Mouse (Mus musculus) adipose tissue, adult 10 weeks (tissue): ENCODE data around the gene Crybg2. TPM values are rescaled to one million over a fixed set of nuclear protein-coding genes. Genes with fewer than 3 reads are reported as not detected.

Source experiments
- polyA plus RNA-seq: library from polyadenylated mRNA; stranded (reverse); fragments of 350-450 nt; fragmentation: Illumina TruSeq; extraction: RNeasy Lipid Tissue Mini Kit (QIAGEN cat#74804); gene quantifications from one replicate; pipeline ENCODE4 v1.2.3, GENCODE M21; 2014; ENCODE audit warnings: low read depth, low replicate concordance

Gene Crybg2
- polyA plus RNA-seq: 3.0 TPM

DNA sequence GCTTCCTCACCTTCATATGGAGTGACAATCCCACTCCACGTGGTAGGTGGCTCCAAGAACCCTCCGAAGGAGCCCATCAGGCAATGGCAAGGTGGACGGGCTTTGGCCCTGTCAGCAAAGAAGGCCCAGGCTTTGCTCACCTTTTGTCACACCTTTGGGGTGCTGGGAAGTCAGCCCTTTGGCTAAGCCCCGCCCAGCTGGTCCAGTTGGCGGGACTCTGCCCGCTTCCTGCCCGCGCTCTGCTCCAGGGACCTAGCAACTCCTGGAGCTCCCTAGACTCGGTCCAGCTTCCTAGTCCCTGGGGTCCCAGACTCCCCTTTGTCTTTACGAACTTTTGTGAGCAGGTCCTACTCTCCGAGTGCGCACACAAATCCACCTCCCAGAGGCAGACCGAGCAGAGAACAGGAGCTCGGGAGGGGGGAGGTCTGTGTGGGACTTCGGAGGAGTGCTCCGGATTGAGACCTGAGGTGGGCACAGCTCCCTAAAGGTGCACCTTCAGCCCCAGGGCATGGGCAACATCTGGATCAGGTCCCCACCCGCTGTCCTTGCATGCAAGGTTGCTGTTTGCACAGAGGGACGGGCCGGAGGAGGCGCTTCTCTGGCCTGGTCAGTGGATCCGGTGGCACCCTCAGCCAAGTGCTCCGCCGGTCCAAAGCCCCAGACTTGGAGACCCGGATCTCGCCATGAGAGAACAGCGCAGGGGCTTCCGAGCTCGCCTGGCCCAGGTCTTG, at the start of gene Crybg2:
Crybg2 (plus strand) TSS at position 681 of the 731 bp plus-strand sequence.

DNA sequence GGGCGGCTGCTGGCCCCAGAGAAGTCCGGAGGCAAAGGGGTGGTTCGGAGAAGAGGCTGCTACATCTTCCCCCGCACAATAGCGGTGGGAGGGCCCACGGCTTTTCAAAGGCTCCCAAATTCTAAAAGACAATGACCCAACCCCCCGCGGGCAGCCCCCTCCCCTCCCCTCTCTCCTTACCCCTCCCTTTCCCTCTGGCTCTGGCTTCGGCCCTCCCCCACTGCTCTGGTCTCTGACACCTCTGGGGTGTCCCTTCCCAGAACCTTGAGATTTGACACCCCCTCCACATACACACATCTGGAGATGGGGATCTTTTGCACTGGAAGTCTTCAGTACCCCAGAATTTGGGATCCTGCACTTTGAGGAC, 41.9 kb upstream of the Crybg2 start, which contains the start of gene Lin28a:
Lin28a (minus strand) TSS at position 63 of the 367 bp plus-strand sequence.

DNA sequence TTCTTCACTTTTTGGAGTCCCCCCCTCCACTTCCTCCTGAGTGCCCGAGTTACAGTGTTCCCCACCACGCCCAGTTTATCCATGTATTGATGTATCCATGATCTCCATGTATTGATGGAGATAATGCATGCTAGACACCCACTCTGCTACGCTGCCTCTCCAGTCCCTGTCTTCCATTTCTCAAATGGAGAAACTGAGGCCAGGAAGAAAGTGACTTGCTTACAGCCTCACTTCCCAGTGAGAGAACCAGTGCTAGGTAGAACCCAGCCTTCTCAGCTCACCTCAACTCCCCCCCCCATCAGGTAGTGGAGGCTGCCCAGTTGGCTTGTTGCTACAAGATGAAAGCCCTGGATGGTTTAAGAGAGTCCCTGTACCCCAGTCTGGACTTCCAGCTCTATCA, 7.1 kb upstream of the Crybg2 start, which contains the start of gene Zfp683:
Zfp683 (plus strand) TSS at position 301 of the 400 bp plus-strand sequence.

DNA sequence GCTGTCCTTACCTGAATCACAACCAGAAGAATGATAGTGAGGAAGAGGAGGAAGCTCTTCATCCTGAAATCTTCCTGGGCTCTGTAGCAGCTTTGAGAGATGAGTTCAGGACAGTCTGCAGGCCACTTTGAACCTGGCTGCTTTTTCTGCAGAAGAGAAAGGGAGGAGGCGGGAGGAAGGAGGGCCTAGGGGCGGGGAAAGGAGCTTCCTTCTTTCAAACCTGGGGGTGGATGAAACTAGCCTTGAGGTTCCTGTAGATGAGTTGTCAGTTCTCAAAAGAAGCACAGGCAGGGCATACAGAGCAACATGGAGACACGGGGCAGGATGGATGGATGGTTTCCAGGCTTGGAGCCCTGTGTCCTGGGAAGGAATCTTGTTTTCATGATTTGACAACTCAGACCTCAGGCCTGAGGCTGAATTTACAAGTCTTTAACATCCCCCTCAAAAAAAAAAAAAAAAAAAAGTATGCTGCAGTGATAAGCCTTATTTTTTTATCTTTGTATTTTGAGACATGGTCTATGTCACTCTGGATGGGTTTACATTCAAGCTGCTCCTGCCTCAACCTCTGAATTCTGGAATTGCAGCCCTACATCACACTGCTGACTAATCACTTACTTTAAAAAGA, 34.4 kb downstream of the Crybg2 start, which contains the start of gene Cd52:
Cd52 (minus strand) TSS at position 160 of the 625 bp plus-strand sequence.

DNA sequence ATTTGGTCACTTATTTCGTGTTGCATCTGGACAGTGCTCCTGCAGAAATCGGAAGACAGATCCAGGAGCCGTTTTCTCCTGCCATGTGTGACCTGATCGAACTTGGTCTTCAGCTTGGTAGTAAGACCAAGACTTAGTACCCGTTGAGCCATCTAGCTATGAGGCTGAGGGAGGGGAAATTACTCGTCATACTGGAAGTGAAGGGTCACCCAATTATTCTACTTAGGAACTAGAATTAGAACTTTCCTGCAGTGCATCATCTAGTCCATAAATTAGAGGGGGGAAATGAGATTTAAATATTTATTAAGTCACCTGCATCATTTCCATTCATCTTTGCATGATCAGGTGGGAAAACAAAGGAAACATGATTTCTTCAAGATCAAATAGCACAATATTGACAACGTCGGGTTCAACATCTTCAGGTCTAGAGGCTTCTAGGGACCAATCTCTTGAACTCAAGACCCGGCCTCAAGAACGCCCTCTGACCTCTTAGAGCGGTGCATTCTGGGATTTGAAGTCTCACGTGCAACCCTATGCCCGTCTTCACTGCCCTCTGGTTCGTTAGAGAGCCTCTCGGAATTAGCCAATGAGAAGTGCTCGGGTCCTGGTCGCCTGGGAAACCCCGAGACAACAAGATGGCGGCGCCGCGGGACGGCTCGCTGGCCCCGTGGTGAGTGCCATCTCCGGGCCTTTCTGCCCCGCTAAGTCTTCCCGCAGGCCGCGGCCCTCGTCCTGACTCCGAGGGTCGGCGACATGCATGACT, 41.5 kb downstream of the Crybg2 start, which contains the start of gene Ubxn11:
Ubxn11 (plus strand) TSS at position 592 of the 763 bp plus-strand sequence.

DNA sequence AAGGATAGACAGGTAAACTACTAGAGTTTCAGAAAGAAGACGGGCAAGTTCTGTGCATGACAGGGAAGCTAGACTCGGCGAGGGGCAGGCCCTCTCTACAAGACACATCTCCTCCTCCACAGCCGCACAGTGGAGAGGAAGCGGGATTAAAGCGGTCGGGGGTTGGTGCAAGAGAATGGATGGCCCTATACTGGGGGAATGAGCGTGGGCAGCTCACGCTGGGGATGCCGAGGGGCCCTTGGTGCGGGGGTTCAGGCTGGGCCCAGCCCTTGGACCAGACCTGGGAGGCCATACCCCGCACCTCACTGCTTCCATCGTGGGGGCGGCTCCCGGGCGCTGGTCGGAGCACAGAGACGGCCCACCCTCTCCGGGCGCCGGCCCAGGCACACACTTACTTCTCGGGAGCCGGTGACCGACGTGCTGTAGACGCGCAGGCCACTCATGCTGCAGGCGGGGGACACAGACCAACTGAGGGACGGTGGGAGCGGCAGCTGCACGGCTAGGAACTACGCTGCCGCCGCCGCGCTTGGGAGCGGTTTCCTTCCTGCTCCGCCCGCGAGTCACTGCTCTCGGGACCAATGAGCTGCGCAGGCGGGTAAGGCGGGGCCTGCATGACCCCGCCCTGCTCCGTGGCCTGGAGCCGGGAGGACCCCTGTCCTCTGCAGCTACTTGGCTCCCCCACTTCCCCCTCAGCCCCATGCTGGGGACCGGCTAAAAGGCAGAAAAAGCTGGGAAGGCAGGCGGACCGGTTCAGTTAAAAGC, 67.8 kb downstream of the Crybg2 start, which contains the start of gene Sh3bgrl3:
Sh3bgrl3 (minus strand) TSS at position 569 of the 762 bp plus-strand sequence.

Other genes with a start within 250 kb of the Crybg2 start
- 12.1 TPM for gene Rps6ka1, start 173.0 kb upstream of the Crybg2 start, polyA plus RNA-seq
- 248 TPM for gene Hmgn2, start 92.2 kb upstream of the Crybg2 start, polyA plus RNA-seq
- gene Dhdds, start 59.9 kb upstream of the Crybg2 start, polyA plus RNA-seq: 36.1 TPM
- 0.07 TPM for gene Lin28a, start 42.0 kb upstream of the Crybg2 start, polyA plus RNA-seq
- gene Zfp683, start 7.0 kb upstream of the Crybg2 start, polyA plus RNA-seq: 0.56 TPM
- 3,973 TPM for gene Cd52, start 34.3 kb downstream of the Crybg2 start, polyA plus RNA-seq
- gene Ubxn11, start 41.8 kb downstream of the Crybg2 start, polyA plus RNA-seq: 23.7 TPM
- gene Sh3bgrl3, start 68.0 kb downstream of the Crybg2 start, polyA plus RNA-seq: 448 TPM
- 23.1 TPM for gene Cep85, start 126.3 kb downstream of the Crybg2 start, polyA plus RNA-seq
- gene Gm7534, start 142.2 kb downstream of the Crybg2 start, polyA plus RNA-seq: not detected
- gene Catsper4, start 166.6 kb downstream of the Crybg2 start, polyA plus RNA-seq: 1.6 TPM
- 8.3 TPM for gene Cnksr1, start 177.6 kb downstream of the Crybg2 start, polyA plus RNA-seq
- not detected for gene E130218I03Rik, start 182.8 kb downstream of the Crybg2 start, polyA plus RNA-seq
- 8.1 TPM for gene Zfp593, start 184.8 kb downstream of the Crybg2 start, polyA plus RNA-seq
- gene Gm30191, start 186.1 kb downstream of the Crybg2 start, polyA plus RNA-seq: not detected
- gene Grrp1, start 193.3 kb downstream of the Crybg2 start, polyA plus RNA-seq: 7.4 TPM
- gene Pdik1l, start 227.1 kb downstream of the Crybg2 start, polyA plus RNA-seq: 6.7 TPM